Mouse (Mus musculus) heart, adult 18-20 months (tissue): ENCODE results near the gene Abtb2. TPM values are rescaled to one million over a fixed set of nuclear protein-coding genes. Genes with fewer than 3 reads are reported as not detected.
A peak's percentile ranks its signal among the peaks of the same experiment; 100 is the strongest.

Source experiments
- DNase-seq, 2 experiments: peaks; one replicate each; pipeline ENCODE4 v3.0.0; 2021 to 2022; ENCODE audit warnings: mixed read lengths in 1 of 2
- total RNA-seq, 2 experiments: library from RNA; stranded (reverse); gene quantifications; 2 replicates each; pipeline ENCODE4 v1.2.3; 2021

The Abtb2 gene
- total RNA-seq, 2 experiments from 2014 or later = 22.1 to 26.7 TPM

GRCm38 (mm10) chr2:103618407-103618806, 52.3 kb downstream of the Abtb2 start:
- no peak for DNase-seq

- DNase-seq = no peak
These were observed 56.8 kb downstream of the Abtb2 start for GRCm38 (mm10) chr2:103622950-103623349.

- no peak for DNase-seq
These were observed 59.3 kb downstream of the Abtb2 start for GRCm38 (mm10) chr2:103625349-103625932.

- no peak for DNase-seq
These were observed 61.0 kb downstream of the Abtb2 start for GRCm38 (mm10) chr2:103627101-103627500.

- no peak for DNase-seq
These were observed 63.8 kb downstream of the Abtb2 start for GRCm38 (mm10) chr2:103629956-103630355.

GRCm38 (mm10) chr2:103631293-103631717, 65.2 kb downstream of the Abtb2 start:
- DNase-seq = no peak

GRCm38 (mm10) chr2:103632136-103632925, 66.2 kb downstream of the Abtb2 start:
- peak in 1 of 2 experiments; percentile 41 for DNase-seq

- DNase-seq = no peak
These were observed 66.8 kb downstream of the Abtb2 start for GRCm38 (mm10) chr2:103632926-103633250.

GRCm38 (mm10) chr2:103635731-103636487, 69.8 kb downstream of the Abtb2 start:
- no peak for DNase-seq

- DNase-seq = no peak
These were observed 71.3 kb downstream of the Abtb2 start for GRCm38 (mm10) chr2:103637385-103637784.

GRCm38 (mm10) chr2:103637943-103638342, 71.8 kb downstream of the Abtb2 start:
- DNase-seq = no peak

- no peak for DNase-seq
These were observed 73.6 kb downstream of the Abtb2 start for GRCm38 (mm10) chr2:103639701-103640100.

GRCm38 (mm10) chr2:103640861-103641260, 74.8 kb downstream of the Abtb2 start:
- no peak for DNase-seq

GRCm38 (mm10) chr2:103643584-103644211, 77.6 kb downstream of the Abtb2 start:
- DNase-seq = peak; percentile 37 to 54

GRCm38 (mm10) chr2:103644418-103644817, 78.3 kb downstream of the Abtb2 start:
- no peak for DNase-seq

- no peak for DNase-seq
These were observed 84.3 kb downstream of the Abtb2 start for GRCm38 (mm10) chr2:103650314-103650879.

GRCm38 (mm10) chr2:103652121-103652520, 86.0 kb downstream of the Abtb2 start:
- no peak for DNase-seq

- no peak for DNase-seq
These were observed 88.9 kb downstream of the Abtb2 start for GRCm38 (mm10) chr2:103655037-103655436.

- DNase-seq = no peak
These were observed 89.9 kb downstream of the Abtb2 start for GRCm38 (mm10) chr2:103656028-103656427.

GRCm38 (mm10) chr2:103659167-103659566, 93.1 kb downstream of the Abtb2 start:
- DNase-seq = no peak

- no peak for DNase-seq
These were observed 93.8 kb downstream of the Abtb2 start for GRCm38 (mm10) chr2:103659648-103660556.
